Mouse (Mus musculus): ENCODE data around the gene Lrrc9. TPM values are rescaled to one million over a fixed set of nuclear protein-coding genes. Genes with fewer than 3 reads are reported as not detected.

Gene Lrrc9
- polyA plus RNA-seq, 2 experiments: 0.09 TPM; not detected in 1

DNA sequence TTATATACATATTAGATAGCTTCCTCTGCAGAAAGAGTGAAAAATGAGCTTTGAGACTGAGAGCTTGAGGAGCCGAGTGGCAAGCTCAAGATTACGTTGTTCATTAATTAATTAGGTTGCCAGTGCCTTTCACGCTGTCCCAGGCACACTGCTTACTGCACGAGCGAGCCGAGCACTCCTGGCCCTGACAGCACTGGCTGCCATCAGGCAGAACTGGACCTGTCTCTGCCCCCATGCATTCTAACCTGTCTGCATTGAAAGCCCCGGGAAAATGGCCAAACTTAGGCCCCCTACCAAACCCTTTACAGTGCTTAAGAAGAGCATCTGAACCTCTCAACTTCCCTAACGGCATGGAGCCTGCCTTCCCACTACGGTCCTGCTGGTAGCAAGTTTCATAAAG is 77.7 kb downstream of the Lrrc9 start:
- ATAC-seq (ENCODE audit: insufficient read depth): no peak
- Histone ChIP-seq H3K4me3 (ENCODE audit: insufficient read depth in 1 of 2, low read depth in 2 of 2, low read length in 2 of 2) (no peak overlapping the region), H3K9me3 (ENCODE audit: control insufficient read depth, low read length) (no peaks in the 10 kb centered on the region), H3K4me2 (ENCODE audit: low read depth) (no peak overlapping the region), H3K27ac (no peak overlapping the region), H3K9ac (replicated peaks) (no peak overlapping the region), H3K36me3 (replicated peaks; ENCODE audit: control insufficient read depth, insufficient read depth, low read depth) (no peaks in the 10 kb centered on the region), H3K4me1 (replicated peaks; ENCODE audit: control insufficient read depth in 2 of 2, insufficient read depth in 2 of 2, low read length in 1 of 2) (0 out of 4 replicates have a peak, but pooled peaks cover 0 to 5% of the 10 kb centered on the region in 2 experiments), H3K27me3 (ENCODE audit: control insufficient read depth, insufficient read depth, low read length) (no peaks in the 10 kb centered on the region)
- no peak for DNase-seq (ENCODE audit: low read depth in 3 of 3, low spot score in 3 of 3)
- WGBS (ENCODE audit: insufficient replicate concordance): 76% methylated on average over 9 of the region's 9 CpGs
- TF ChIP-seq CTCF (IDR thresholded peaks at IDR 0.05; ENCODE audit: low read depth) (no peak), EP300 (IDR thresholded peaks at IDR 0.05; ENCODE audit: low read depth) (no peak)

DNA sequence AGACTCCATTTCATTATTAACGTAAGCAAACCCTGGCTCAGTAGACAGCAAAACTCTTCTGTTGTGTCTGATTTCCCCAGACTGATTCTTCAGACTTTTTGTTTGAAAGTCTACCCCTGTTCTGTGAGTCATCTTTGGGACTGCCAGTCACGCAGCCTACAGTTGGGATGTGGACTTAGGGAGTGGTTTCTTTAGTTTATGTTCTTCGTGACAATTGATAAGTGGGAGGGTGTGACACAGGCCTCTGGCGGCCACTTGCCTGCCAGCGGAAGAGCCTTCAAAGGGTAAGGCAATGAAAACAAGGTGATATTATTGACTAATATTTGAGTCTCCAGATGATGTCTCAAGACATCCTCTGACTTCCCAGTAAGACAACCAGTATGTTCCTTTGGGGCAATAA is 78.2 kb downstream of the Lrrc9 start:
- TF ChIP-seq CTCF (IDR thresholded peaks at IDR 0.05; ENCODE audit: low read depth): no peak
- no peak for TF ChIP-seq EP300 (IDR thresholded peaks at IDR 0.05; ENCODE audit: low read depth)
- Histone ChIP-seq H3K27me3 (ENCODE audit: control insufficient read depth, insufficient read depth, low read length) (no peaks in the 10 kb centered on the region), H3K9me3 (ENCODE audit: control insufficient read depth, low read length) (no peaks in the 10 kb centered on the region), H3K9ac (replicated peaks) (no peak overlapping the region), H3K36me3 (replicated peaks; ENCODE audit: control insufficient read depth, insufficient read depth, low read depth) (no peaks in the 10 kb centered on the region), H3K4me3 (ENCODE audit: insufficient read depth in 1 of 2, low read depth in 2 of 2, low read length in 2 of 2) (no peak overlapping the region), H3K4me2 (ENCODE audit: low read depth) (no peak overlapping the region), H3K27ac (no peak overlapping the region), H3K4me1 (replicated peaks; ENCODE audit: control insufficient read depth in 2 of 2, insufficient read depth in 2 of 2, low read length in 1 of 2) (0 out of 4 replicates have a peak, but pooled peaks cover 0 to 5% of the 10 kb centered on the region in 2 experiments)
- DNase-seq (ENCODE audit: low read depth in 3 of 3, low spot score in 3 of 3) (no peak), ATAC-seq (ENCODE audit: insufficient read depth) (no peak)
- 38% methylated on average over 5 of the region's 5 CpGs for WGBS (ENCODE audit: insufficient replicate concordance)

DNA sequence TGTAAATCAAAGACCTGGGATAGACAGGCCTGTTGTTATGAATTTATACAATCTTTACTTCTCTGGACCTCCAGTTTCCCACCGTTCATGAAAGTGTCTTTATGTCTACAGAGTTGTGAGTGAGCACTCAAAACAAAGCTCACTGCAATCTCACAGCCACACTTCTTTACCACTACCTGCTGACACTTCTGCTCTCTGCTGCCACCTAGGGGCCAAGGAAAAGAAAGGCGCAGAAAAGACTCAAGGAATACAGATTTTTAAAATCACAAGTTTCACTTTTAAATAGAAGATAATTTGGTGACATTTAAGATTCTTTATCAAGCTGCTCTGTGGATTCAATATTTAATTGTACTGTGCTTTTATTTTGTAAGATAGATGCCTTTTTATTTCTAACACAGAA is 79.0 kb downstream of the Lrrc9 start:
- H3K4me3 ChIP-seq (ENCODE audit: insufficient read depth in 1 of 2, low read depth in 2 of 2, low read length in 2 of 2): no peak overlapping the region
- H3K27me3 ChIP-seq (ENCODE audit: control insufficient read depth, insufficient read depth, low read length): no peaks in the 10 kb centered on the region
- ATAC-seq (ENCODE audit: insufficient read depth) (no peak), DNase-seq (ENCODE audit: low read depth in 3 of 3, low spot score in 3 of 3) (peak; percentile 39 to 45 (median 44))
- peaks cover 0 to 8% of the 10 kb centered on the region in 2 experiments; a peak in 1 of 4 replicates for H3K4me1 ChIP-seq (replicated peaks; ENCODE audit: control insufficient read depth in 2 of 2, insufficient read depth in 2 of 2, low read length in 1 of 2)
- no peak overlapping the region for H3K9ac ChIP-seq (replicated peaks)
- H3K27ac ChIP-seq: no peak overlapping the region
- H3K36me3 ChIP-seq (replicated peaks; ENCODE audit: control insufficient read depth, insufficient read depth, low read depth): no peaks in the 10 kb centered on the region
- WGBS (ENCODE audit: insufficient replicate concordance): 0% methylated on average over 2 of the region's 2 CpGs
- no peaks in the 10 kb centered on the region for H3K9me3 ChIP-seq (ENCODE audit: control insufficient read depth, low read length)
- no peak overlapping the region for H3K4me2 ChIP-seq (ENCODE audit: low read depth)
- TF ChIP-seq EP300 (IDR thresholded peaks at IDR 0.05; ENCODE audit: low read depth) (no peak), CTCF (IDR thresholded peaks at IDR 0.05; ENCODE audit: low read depth) (peak; percentile 86)

DNA sequence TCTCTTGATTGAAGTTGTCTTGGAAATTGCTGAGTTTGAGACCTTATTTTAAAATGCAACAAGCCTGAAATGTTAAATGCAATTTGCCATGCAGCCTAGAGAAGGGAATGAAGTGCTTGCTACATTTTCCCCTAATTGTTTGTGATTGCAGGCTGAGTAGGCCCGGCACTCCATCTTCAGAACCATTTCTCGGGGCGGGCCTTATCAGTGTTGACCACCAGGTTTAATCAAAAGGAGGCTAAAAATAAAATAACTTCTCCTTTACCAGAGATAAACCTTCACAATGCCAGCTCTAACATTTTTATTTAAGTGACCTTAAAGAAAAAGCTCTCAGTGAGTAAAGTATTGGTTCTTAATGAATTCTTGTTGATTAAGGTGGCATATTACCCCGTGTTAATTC is 83.9 kb downstream of the Lrrc9 start:
- Histone ChIP-seq H3K4me3 (ENCODE audit: insufficient read depth in 1 of 2, low read depth in 2 of 2, low read length in 2 of 2) (no peak overlapping the region), H3K4me1 (replicated peaks; ENCODE audit: control insufficient read depth in 2 of 2, insufficient read depth in 2 of 2, low read length in 1 of 2) (peaks cover 0 to 4% of the 10 kb centered on the region in 2 experiments; a peak in 1 of 4 replicates), H3K36me3 (replicated peaks; ENCODE audit: control insufficient read depth, insufficient read depth, low read depth) (no peaks in the 10 kb centered on the region), H3K9ac (replicated peaks) (no peak overlapping the region), H3K4me2 (ENCODE audit: low read depth) (no peak overlapping the region; the same call in 1 of the 2 replicates), H3K9me3 (ENCODE audit: control insufficient read depth, low read length) (no peaks in the 10 kb centered on the region), H3K27ac (no peak overlapping the region), H3K27me3 (ENCODE audit: control insufficient read depth, insufficient read depth, low read length) (no peaks in the 10 kb centered on the region)
- TF ChIP-seq CTCF (IDR thresholded peaks at IDR 0.05; ENCODE audit: low read depth) (no peak), EP300 (IDR thresholded peaks at IDR 0.05; ENCODE audit: low read depth) (peak; percentile 38; the same call in 1 of the 2 replicates)
- 16% methylated on average over 4 of the region's 4 CpGs for WGBS (ENCODE audit: insufficient replicate concordance)
- DNase-seq (ENCODE audit: low read depth in 3 of 3, low spot score in 3 of 3) (peak in 2 of 3 experiments; percentile 10 to 23), ATAC-seq (ENCODE audit: insufficient read depth) (no peak)

DNA sequence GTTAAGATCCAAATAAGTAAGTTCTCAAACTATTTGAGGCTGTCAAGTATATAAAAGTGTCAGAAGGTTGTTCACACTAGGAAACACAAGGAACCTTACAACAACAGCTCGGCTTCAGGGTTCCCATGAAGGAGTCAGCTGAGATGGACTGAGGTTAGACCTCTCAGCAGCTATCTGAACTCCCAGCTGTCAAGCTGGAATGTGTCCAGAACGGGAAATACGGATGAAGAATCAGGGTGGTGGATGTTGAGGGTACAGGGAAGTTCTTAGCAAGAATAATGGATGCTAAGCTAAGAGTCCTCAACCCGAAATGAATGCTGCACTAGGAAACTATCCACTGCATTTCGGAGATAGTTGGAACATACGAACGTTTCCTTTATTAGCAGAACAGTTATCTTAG is 90.6 kb downstream of the Lrrc9 start:
- no peak overlapping the region for H3K4me3 ChIP-seq (ENCODE audit: insufficient read depth in 1 of 2, low read depth in 2 of 2, low read length in 2 of 2)
- no peaks in the 10 kb centered on the region for H3K9me3 ChIP-seq (ENCODE audit: control insufficient read depth, low read length)
- no peaks in the 10 kb centered on the region for H3K27me3 ChIP-seq (ENCODE audit: control insufficient read depth, insufficient read depth, low read length)
- H3K4me1 ChIP-seq (replicated peaks; ENCODE audit: control insufficient read depth in 2 of 2, insufficient read depth in 2 of 2, low read length in 1 of 2): peaks cover 5% of the 10 kb centered on the region in 2 experiments
- H3K36me3 ChIP-seq (replicated peaks; ENCODE audit: control insufficient read depth, insufficient read depth, low read depth): no peaks in the 10 kb centered on the region
- no peak for TF ChIP-seq CTCF (IDR thresholded peaks at IDR 0.05; ENCODE audit: low read depth)
- no peak for TF ChIP-seq EP300 (IDR thresholded peaks at IDR 0.05; ENCODE audit: low read depth)
- H3K9ac ChIP-seq (replicated peaks): no peak overlapping the region
- no peak for ATAC-seq (ENCODE audit: insufficient read depth)
- DNase-seq (ENCODE audit: low read depth in 3 of 3, low spot score in 3 of 3): no peak
- WGBS (ENCODE audit: insufficient replicate concordance): 55% methylated on average over 7 of the region's 7 CpGs
- no peak overlapping the region for H3K4me2 ChIP-seq (ENCODE audit: low read depth)
- H3K27ac ChIP-seq: no peak overlapping the region
